Mouse (Mus musculus) kidney, postnatal 10 days (tissue): ENCODE measurements around the gene Gm9945.

Experiments
- DNase-seq: peaks from one replicate; pipeline ENCODE4 v3.0.0; 2021; ENCODE audit warnings: mixed read lengths

Gene Gm9945

GRCm38 (mm10) chr11:53495417-53495816, 15.5 kb downstream of the Gm9945 start:
- no peak for DNase-seq

DNA sequence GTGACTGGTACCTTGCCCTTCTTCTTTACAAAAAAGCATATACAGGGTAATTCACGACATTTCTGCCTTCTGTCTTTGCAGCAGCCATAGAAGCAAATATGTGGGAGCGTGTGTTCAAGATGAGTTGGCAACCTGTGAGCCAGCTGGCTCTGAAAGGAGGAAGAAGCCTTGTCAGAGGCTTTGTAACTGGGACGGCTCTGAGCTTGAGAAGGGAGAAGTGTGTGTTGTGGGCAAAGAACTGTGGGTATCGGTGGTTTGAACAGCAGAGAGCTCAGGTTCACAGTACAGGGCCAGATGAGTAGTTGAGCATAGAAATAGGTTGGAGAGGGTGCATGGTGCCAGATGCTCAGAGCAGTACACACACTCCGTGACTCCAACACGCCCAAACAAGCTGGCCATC, 17.0 kb downstream of the Gm9945 start:
- DNase-seq: no peak

- peak; percentile 47 for DNase-seq
These were observed 20.6 kb downstream of the Gm9945 start for GRCm38 (mm10) chr11:53500569-53500968.

- no peak for DNase-seq
These were observed 22.2 kb downstream of the Gm9945 start for GRCm38 (mm10) chr11:53502039-53502765.

GRCm38 (mm10) chr11:53503738-53504137, 23.8 kb downstream of the Gm9945 start:
- DNase-seq: no peak

DNA sequence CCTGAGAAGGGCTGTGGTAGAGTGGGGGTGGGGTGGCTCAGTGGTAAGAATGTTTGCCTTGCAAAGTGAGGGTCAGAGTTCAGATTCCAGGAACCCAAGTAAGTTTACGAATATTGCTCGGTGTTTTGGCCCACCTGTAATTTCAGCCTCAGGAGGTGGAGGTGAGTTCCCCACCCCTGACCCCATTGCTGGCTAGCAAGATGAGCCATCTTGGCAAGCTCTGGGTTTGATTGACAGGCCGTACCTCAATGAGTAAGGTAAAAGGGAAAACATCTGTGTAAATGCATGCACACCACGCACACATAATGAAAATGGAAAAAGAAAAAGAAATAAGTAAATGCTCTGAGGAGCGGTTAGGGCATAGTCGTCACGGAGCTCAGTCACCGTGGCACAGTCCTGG, 24.4 kb downstream of the Gm9945 start:
- DNase-seq: no peak

DNA sequence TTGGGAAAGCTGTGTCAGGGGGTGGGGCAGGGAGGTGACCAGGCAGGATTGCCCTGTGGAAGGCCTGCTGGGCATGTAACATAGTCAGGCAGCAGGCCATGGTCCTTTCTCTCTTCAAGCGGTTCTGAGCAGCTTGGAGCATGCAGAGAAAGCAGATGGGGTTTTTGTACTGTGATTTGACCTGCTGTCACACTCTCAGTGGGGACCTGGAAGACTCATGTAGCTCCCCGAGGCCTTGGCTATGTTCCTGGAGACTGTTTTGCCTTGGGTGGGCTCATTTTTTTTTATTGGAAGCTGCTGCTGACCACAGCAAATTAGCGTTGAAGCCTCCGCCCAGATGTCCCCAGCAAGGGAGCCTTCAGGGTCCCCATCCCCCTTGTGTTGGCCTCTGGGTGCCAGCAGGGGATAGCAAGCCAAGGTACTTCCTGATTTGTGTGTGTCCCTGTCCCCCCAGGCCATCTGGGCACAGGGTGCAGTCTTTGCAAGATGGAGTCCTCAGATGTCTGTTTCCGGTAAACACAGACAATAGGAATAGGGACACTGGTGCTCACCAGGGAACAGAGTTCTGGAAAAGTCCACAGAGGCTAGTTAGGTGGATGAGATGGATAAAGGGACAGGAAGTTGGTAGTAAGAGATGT, 25.2 kb downstream of the Gm9945 start:
- no peak for DNase-seq

DNA sequence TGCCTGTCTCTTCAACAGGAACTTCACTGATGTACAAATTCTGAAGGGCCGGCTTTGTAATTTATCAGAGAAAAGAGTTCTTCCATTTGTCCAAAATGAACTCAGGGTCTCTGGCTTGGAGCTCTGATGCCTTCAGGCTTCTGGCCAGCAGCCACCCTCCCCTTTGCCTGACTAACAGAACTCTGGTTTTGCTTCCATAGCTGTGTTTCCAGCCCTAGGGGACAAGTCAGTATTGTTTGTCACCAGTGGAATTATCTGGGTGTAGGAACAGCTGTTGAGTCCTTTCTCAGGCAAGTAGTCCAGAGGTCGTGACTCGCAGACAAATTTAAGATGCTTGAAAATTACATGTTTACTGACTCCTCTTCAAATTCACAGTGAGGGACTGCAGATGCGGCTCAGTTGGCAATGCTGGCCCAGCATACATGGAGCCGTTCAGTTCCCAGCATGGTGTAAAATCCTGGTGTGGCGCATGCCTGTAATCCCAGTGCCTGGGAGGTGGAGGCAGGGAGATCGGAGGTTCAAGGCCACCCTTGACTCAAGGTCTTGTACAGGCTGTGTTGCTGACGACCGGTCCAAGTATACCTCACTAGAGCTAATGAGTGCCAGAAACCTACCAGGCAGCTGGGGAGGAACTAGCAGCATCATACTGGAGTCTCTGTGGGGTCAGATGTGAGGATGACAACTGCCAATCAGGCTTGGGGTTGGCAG, 27.3 kb downstream of the Gm9945 start:
- DNase-seq: peak; percentile 57

GRCm38 (mm10) chr11:53508152-53508551, 28.2 kb downstream of the Gm9945 start:
- DNase-seq: peak; percentile 52

DNA sequence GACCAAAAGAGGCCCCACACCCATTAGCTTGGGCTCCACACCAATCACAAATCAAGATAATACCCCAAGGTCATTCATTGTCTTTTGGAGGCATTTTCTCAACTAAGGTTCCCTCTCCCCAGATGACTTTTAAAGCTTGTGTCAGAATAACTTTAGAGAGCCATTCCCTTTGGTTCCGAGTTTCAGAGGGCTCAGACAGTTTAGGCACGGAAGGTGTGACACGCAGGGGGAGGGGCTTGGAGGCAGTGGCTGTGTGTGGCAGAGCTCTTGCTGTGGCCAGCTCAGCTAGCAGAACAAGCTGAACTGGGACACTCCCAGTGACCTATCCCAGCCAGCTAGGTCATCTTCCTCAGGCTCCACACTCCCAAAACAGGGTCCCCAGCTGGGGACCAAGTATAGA, 28.6 kb downstream of the Gm9945 start:
- DNase-seq: no peak

DNA sequence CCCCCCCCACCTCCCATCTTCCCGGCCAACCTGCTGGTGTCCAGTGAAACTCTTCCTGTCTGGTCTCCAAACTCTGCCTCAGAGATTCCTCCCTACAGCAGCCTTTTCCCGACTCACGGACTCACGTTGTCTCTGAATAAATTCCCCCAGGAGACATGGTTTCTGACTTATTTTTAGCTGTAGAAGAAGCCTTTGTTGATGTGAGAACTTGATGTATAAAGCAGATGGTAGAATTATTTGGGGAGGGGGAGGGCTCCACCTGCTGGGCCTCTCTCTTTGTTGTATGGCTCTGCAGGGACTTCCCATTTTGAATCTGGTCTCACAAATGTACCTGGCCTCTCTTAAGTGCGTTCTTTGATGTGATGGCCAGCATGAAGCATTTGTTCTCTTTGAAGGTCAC, 30.4 kb downstream of the Gm9945 start:
- no peak for DNase-seq

DNA sequence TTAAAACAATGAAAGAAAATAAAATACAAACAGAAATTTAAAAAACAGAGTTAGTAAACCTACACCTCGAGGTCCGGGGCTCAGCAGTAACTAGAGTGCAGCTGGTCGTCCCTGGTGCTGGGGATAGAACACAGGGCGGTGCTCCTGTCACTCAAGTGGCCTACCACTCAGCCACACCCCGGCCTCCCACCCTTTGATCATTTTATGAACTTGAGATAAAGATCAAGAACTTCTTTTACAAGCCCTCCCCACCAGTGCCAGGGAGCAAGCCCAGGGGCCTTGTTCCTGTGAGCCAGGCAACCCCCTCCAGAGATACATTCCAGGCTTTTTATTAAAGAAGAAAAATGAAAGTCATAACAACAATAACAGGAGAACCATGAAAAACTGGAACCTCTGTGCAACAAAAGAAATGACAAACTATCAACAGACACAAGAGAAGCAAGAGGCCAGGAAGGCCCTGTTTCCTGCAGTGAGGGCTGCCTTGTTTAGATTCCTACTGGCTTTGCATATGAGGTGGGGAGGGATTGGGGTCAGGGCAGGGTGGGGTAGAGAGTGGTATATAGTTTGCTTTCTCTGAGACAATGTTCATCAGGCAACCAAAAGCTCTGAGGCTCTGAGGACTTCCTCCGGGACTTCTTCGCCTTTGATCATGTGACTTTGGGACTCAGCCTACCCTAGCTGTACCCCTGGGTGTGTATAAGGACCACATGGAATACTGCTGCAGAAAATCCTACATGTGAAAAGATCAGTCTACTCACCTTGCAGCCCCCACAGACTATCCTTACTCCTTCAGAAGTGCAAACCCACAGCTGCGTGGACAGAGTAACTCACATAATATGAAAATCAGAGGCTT, 37.0 kb downstream of the Gm9945 start:
- no peak for DNase-seq

DNA sequence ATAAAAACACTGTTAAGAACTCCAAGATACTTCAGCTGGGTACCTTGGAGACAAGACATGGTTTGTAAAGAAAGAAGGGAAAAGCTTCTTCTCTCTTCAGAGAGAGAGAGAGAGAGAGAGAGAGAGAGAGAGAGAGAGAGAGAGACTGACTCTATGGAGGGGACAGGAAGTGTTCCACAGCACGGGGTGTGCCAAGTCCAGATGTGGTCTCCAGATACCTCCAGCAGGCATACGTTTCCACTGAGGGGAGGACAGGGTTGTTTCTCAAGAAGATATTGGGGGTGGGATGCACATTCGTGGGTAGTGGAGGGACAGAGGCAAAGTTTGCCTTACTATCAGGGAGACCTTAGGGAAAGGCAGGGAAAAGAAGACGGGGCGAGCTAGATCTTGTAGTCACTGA, 38.8 kb downstream of the Gm9945 start:
- no peak for DNase-seq

GRCm38 (mm10) chr11:53519207-53520121, 39.5 kb downstream of the Gm9945 start, which contains the start of gene Sept8:
Gene Sept8 (plus strand): TSS chr11:53519257.
- DNase-seq: peak; percentile 79

GRCm38 (mm10) chr11:53520122-53520978, 40.4 kb downstream of the Gm9945 start:
- peak; percentile 59 for DNase-seq

- peak; percentile 16 for DNase-seq
These were observed 41.3 kb downstream of the Gm9945 start for GRCm38 (mm10) chr11:53521120-53521820.

DNA sequence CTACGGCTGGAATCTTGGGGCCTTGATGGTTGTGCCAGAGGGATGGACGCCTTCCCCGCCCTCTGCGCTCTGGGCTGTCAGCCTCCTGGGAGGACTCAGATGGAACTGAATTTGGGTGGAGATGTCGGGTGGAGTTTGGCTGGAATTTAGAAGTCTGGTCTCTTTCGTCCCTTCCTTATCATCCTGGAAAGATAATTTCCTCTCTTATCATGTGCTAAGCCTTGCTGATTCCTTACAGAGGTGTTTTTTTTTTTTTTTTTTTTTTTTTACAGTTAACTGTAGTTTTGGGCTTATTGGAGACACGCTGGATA, 41.8 kb downstream of the Gm9945 start:
- DNase-seq: no peak

DNA sequence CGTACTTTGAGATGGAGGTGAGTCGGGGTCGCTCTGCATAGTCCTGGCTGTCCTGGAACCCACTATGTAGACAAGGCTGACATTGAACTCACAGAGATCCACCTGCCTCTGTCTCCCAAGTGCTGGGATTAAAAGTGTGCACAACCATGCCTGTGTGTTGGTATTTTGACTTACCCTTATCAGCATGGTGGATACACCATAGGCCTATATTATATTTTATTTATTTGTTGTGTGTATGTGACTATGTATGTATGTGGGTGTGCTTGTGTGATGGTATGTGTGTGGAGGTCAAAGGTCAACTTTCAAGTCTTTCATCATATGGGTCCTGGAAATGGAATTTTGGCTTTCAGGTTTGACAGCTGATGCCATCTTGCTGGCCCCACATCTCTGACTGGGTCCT, 42.4 kb downstream of the Gm9945 start:
- no peak for DNase-seq

DNA sequence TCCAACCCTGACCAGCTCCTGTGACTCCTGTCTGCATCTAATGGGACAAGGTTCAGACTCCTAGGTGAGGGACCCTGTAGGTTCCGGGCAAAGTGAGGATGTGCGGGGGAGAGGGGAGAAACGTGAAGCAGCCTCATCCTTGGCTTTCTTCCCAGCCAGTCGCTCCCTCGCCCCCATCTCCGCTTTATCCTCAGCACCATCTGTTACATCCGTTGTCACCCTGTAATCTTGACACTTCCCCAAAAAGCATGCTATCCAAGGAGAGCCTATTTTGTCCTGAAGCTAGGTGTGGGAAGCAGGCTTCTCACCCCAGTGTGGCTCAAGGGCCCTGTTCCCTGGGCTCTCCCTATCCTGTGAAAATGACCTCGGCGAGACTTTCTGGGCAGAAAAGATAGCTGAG, 43.0 kb downstream of the Gm9945 start:
- DNase-seq: no peak
